Mouse (Mus musculus) spleen, postnatal 10 days (tissue): ENCODE measurements at regions not wholly inside any gene's neighbourhood (a gene's known extent, or its start where the extent isn't known, plus 50 kb on each side); places are given as distances from the start of the nearest gene placed in this dataset.

ENCODE experiments used
- DNase-seq, 2 experiments: peaks; one replicate each; pipeline ENCODE4 v3.0.0; 2021 to 2022; ENCODE audit warnings: low spot score in 2 of 2

DNA sequence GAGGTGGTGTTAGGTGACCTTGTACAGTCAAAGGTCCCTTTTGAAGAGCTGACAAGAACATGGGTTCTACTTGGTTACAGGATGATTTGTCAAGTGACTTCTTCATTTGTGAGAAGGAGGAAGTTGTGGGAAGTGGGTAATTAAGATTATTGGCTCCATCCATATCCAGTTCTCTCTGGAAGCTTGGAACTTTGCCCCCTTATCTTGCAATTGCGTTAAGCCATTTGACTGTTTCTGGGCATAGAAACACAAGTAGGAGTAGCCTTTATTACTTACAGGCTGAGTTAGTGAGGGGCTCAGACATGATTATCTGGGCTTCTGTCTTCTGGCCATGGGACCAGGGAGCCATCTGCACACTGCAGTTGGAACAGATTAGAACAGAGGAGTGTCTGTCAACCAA, 192.5 kb downstream of the Kit start:
- no peak for DNase-seq

DNA sequence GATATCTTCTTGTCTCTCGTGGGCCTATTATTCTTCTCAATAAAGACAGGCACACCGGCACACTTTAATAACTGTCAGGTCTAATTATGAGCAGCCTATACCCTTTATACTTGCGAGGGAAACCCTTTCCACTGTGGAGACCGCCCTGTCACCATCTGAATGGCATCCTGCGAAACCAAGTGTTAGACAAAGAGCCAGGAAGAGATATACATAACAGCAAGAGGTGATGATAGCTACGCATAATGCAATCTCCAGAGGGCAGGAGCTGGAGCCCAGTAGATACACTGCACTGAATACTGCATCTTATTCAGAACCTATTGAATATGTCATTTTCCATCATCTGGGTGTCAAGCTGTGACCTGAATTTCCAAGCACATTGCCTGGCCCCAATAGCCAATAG, 187.7 kb downstream of the Kit start:
- no peak for DNase-seq

DNA sequence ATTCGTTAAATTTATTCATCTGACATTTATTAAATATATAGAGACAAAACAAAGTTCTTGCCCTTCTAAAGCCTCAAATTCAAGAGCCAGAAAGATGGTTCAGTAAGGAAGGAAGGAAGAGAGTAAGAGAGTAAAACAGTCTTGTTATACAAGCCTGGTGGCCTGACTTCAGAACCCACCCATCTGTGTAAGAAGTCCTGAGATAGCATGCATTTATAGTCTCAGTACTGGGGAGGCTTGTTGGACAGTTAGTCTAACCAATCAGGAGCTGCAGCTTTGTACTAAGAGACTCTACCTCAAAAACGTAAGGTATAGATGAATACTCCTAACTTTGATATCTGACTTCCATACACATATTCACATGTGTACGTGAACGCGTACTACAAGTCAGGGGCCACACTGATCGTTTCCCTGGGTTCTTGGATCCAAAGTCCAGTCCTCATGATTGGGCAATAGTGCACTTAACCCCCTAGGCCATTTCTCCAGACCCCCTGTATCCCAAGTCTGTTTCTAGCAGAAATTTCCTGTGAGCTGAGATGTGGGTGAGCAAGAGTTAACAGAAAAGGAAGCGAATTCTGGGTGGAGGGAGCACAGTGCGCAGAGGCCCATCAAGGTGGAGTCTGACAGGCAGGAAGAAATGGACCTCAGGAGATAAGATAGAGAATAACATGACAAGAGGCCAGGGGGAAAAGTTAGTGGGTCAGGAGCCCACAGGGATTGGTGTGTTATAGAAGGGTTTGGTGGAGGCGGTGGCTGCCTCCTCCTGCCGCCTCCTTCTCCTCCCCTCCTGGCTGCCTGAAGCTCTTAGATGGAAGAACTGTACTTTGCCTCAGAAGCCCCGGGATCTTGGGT, 187.0 kb downstream of the Kit start:
- no peak for DNase-seq

DNA sequence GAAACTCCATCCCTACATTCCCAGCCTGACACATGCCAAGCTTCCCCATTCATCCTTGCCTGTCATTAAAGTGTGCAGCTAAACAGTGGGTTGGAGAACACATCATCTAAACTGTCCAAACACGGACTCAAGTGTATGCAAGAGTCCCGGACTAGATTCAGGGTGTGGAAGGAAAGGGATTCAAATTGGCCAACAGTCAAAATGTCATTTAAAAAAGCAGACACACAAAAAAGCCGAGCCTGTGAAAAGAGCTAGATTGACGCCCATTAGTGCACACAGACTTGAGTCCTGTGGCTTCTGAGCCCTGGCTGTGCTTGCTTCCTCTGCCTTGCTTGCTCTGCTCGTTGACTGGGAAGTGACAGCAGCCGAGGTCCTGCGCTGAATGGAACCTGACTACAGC, 181.5 kb downstream of the Kit start:
- DNase-seq, result no peak

DNA sequence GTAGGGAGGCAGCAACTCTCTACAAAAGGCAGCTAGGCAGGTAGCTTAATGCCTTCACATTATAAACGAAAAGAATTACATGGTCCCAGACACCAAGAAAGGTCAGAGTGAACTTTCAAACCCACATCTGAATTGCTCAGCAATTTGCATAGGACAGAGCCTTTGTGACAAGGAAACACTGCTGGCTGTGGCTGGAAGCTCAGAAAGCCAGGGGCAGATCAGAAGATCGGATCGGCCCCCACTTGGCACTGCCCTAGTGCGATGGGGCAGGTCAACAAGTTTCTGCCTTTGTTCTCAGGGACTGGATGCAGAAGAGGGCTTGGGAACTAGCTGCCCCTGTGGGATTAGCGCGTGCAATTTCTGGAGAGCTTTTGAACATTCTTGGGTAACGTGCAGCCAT, 179.6 kb downstream of the Kit start:
- DNase-seq, result no peak

DNA sequence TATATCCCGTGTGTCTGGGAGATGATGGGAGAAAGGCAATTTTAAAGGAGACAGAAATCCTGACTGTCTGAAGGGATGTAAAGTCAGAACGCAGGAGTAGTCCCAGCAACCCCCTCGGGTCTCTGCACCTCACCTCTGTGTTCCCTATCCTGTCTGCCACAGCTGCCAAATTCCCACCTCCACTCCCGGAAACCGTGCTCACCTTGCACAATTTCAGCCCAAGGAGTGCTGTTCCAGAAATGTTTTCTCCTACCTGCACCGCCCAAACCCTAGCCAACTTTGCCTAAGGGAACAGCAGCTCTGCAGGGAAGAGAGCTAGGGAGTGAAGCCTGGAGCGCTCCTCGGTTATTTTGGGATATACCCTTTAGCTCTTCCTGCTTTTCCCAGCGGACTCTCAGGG, 170.6 kb downstream of the Kit start:
- DNase-seq, result no peak

DNA sequence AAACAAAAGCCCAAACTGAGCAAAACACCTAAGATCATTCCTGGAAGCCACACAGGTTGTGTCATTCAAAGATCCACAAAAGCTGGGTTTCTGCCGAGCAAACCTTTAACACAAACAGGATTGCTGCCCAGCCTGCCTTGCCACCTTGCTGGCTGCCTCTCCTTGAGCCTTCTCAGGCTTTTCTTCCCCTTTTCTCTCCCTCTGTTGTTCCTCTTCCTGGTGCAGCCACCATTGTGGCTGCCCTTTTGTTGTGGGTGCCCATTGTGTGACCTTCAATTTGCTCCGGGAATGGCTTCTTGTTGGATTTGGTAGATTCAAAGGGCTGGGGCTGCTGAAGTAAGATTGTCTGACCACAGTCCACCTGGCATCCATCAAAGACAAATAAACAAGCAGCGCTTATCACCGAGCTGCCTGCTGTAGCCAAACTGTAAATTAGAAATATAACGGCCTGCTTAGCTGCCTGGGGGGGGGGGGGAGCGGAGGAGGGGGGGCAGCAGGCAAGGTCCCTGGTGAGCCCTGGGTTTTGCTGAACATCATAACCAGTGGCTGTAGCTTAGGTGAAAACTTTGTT, 169.8 kb downstream of the Kit start:
- DNase-seq, result no peak

DNA sequence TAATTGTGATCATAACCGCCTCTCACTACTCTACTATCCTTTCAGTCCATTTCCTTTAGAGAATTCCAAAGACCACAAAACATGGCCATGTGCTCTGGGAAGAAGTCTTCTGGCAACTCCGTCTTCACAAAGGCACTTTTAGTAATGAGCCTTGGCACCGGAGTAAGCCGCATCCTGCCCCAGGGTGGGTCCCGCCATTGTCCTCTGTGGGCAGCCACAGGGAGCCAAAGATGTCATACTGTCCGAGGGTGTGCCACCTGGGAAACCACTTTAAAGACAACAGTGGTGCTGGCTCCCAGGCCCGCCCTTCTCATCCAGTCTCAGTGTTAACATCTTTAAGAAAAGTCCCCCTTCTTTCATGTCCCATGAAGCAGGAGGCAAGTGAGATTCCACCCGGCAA, 164.6 kb downstream of the Kit start:
- DNase-seq, result no peak

DNA sequence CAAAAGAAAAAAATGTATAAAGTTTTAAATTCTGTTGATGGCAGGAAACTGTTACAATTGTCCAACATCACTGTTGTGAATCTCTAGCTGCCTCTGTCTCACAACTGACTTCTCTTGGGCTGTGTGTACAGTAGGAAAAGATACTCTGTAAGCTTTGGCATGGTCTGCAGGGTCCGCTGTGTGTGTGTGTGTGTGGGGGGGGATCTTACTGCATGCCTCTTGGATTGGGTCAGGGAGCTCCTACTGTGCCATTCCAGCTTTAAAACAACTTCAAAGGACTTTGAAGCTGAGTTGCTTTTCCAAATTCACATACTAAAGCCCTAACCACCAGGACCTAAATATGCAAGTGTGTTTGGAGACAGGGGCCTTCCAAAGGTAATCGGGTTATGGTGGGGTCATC, 163.7 kb downstream of the Kit start:
- DNase-seq, result no peak

DNA sequence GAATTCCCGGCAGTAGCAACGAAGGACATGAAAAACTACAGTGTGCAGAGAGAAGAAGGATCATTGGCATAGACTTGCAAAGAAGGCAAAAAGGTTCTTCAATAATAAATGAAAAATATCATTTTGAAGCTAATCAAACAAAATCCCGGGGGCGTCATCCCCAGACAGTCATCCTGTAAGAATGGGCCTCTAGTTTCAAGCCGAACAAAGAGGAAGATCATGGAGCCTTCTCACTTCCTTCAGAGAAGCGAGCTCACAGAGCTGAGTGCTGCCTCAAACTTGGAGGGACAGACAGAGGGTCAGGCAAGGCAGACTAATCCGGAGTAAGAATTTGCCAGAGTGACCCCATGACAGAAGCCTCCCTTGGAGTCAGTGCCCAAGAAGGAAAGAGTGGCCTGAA, 163.0 kb downstream of the Kit start:
- DNase-seq, result no peak

DNA sequence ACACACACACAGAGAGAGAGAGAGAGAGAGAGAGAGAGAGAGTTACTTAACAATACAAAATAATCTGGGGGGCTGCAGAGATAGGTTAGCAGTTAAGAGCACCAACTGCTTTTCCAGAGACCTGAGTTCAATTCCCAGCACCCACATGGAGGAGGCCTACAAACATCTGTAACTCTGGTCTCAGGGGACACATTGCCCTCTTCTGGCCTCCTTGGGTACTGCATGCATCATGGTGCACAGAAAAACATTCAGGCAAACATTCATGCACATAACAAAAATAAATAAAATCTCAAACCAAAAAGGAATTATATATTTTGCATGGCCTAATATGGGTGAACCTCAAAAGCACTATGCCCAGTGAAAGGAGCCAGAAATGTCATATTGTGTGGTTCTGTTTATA, 161.6 kb downstream of the Kit start:
- peak in 1 of 2 experiments; percentile 33 for DNase-seq

DNA sequence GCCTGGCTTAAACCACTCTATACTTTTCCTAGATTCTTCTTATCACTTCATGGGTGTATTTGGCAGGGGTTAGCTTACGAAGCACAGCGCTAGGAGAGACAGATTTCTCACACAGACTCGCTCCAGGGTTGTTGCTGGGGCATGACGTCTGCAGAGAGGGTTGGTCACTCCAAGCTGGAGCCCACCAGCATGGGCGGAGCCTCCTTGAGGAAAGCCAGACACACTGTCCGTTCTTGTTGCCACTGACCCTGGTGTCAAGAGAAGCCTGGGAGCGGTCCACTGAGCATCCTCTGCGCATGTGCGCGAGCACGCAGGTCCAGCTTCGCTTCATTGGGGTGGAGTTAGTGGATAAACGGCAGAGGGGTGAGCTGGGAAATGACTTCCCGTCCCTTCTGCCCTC, 159.8 kb downstream of the Kit start:
- DNase-seq, result no peak

DNA sequence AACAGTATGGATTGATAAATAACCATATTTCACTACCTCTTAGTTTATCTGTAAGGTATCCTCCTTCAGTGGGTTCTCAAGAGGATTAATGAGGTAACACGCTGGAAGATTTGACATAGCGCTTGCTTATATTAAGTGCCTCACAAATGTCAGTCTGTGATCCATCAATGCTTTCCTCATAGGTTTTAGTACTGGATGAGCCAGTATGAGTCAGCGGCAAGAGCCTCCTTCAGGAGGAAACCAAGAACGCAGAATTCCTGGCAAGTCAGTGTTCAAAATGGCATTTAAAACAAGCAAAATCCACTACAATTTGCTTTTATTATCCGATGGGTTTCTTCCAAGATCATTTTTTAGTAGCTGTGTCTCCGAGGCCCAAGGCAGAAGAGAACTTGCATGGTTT, 159.3 kb downstream of the Kit start:
- DNase-seq, result no peak

DNA sequence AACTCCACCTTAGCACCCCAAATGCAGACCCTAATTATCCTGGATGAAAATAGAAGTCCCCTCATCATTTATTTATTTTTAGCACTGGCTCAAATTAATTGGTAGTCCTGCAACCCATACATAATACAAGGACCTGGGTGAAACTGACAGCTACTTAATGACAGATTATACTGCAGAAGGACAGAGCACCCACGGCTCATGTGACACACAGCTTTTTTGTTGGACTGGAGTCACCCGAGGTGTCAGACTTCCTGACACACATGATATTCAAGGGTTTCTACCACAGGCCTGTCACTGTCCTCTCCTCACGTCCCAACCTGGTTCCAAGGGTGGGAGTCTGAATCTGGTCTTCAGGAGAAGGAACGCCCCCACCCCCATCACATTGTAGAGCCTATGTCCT, 156.5 kb downstream of the Kit start:
- DNase-seq, result no peak

DNA sequence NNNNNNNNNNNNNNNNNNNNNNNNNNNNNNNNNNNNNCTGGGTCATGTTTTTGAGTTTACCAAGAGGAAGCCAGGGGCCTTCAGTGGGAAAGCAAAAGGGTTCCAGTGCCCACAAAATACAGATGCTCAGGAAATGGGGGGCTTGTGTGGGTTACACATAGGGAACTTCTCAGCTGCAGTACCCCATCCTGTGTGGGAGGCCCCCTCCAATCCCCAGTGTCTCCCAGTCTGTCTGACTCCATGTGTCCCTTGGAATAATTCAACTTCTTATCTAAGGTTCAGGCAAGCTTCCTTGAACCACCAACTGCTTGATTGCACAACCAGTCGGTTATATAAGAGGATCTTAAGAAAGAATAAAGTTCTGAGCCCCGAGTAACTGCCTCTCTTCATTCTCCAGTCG, 156.0 kb downstream of the Kit start:
- no peak for DNase-seq

DNA sequence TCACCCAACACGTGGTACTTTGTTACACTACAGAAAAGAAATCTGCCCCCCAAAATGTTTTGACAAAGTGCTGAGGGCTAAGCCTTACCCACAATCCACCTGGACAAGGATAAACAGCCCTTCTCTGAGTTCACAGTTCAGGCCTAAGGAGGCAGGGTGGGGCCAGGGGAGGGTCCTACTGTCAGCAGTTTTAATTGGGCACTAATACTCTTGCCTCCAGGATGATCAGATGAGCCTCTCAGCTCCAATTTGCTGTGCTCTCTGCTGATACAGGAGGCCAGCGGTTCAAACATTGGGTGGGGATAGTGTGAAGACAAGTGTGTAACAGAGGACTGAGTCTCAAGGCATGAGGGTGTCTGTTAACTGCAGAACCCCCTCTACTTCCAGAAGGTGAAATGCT, 146.6 kb downstream of the Kit start:
- DNase-seq, result no peak

DNA sequence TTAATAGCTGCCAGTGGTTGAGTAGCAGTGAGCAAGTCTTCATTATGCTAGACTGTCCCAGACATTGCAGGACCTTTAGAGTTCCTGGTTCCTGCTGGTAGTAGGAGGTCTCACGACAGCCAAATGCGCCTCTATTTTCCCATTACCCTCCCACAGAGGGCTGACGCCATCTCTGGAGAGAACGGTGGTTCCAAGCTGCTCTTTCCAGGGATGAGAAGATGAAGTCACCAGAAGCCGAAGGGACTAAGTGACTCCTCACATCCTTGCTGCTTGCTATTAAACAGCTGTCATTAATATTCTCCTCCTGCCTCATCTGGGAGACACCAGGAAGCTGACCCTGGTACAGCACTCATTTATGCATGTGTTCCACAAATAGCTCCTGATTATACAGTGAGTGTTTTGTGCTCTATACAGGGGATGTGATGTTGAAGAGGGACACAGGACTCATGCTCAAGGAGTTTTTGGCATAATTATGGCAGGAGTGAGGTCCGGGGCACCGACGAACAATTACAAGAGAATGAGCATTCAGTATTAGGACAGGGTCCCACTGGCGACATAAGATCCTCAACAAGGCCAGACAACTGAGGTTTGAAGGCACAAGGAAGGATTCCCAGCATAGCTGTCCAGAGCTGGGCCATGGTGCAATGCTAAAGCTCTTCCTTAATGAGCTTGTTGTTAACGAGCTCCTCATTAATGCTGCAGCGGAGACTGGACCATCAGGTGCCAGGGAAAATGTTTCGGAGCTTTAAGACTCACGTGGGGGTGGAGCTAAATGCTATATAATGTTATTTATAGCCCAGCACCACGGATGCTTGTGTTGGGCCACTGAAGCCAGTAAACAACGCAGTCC, 145.6 kb downstream of the Kit start:
- DNase-seq, result no peak

DNA sequence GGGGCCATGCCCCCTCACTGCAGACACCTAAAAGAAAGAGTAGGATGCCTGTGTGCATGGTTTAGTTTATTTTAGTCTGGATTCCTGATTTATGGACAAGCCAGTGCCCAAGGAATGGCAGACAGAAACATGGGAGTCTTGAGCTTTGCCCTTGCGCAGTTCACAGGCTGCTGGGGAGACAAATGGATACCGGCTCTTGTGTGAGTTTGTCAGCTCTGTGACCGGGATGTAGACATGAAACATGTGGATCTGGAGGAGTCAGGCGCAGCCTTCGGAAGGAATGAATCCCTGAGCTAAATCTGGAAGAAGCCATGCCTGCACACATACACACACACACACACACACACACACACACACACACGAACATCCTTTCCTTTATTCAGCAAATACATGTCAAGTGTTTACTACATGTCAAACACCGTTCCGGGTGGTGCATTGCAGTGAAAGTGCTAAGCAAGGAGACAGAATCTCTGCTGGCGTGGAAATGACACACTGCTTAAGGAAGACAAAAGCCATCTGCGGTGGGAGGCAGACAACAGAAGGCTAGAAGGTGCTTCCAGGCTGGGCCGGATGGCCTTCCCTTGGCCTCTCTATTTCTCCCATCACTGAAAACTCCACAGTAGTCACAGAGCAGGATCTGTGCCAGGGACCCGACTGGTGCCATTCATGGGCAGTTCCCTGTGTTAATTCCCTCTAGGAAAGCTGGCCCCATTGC, 144.0 kb downstream of the Kit start:
- DNase-seq, result no peak
